Mouse (Mus musculus) embryonic facial prominence, embryonic 12.5 days (tissue): ENCODE data around the gene Ndufa11. TPM values are rescaled to one million over a fixed set of nuclear protein-coding genes. Genes with fewer than 3 reads are reported as not detected.

ENCODE experiments used
- ATAC-seq: fragments of 200-750 bp; cut with Nextera tagmentation; 2 replicates; pipeline ENCODE4 v1.8.0; 2017; ENCODE audit not compliant: insufficient number of reproducible peaks, insufficient read depth, low FRiP score, low TSS enrichment
- H3K27ac ChIP-seq: fragments of 300-500 bp; sonication (generic); 2 replicates; pipeline ENCODE4 v1.5.1; 2016; ENCODE audit warnings: mild to moderate bottlenecking
- H3K27me3 ChIP-seq: fragments of 300-500 bp; sonication (generic); 2 replicates; pipeline ENCODE4 v1.6.1; 2016; ENCODE audit warnings: mild to moderate bottlenecking, moderate library complexity
- H3K36me3 ChIP-seq: fragments of 300-500 bp; sonication (generic); 2 replicates; pipeline ENCODE4 v1.6.1; 2016; ENCODE audit warnings: mild to moderate bottlenecking
- H3K4me1 ChIP-seq: fragments of 300-500 bp; sonication (generic); 2 replicates; pipeline ENCODE4 v1.6.1; 2016
- H3K4me2 ChIP-seq: fragments of 300-500 bp; sonication (generic); replicated peaks from 2 replicates; pipeline ENCODE4 v1.6.1; 2016; ENCODE audit warnings: mild to moderate bottlenecking, moderate library complexity
- H3K4me3 ChIP-seq: fragments of 300-500 bp; sonication (generic); 2 replicates; pipeline ENCODE4 v1.5.1; 2016; ENCODE audit warnings: mild to moderate bottlenecking
- H3K9ac ChIP-seq: fragments of 300-500 bp; sonication (generic); 2 replicates; pipeline ENCODE4 v1.6.1; 2016; ENCODE audit warnings: mild to moderate bottlenecking, moderate library complexity
- H3K9me3 ChIP-seq: fragments of 300-500 bp; sonication (generic); 2 replicates; pipeline ENCODE4 v1.6.1; 2016; ENCODE audit warnings: mild to moderate bottlenecking, moderate library complexity
- WGBS: fragments of 180-500 bp; shearing (Covaris S2); methylation state at CpG from one replicate; pipeline ENCODE4 v1.1.7; 2016; 5-methylcytosine and 5-hydroxymethylcytosine counted together
- polyA plus RNA-seq: library from polyadenylated mRNA; unstranded; fragments of >200 nt; fragmentation: Nextera tagmentation; extraction: Ambion mirVana; gene quantifications from 2 replicates; pipeline ENCODE4 v1.2.1, GENCODE M21; 2016

Ndufa11 gene
- polyA plus RNA-seq, 1 experiment from 2014 or later: 371 TPM

DNA sequence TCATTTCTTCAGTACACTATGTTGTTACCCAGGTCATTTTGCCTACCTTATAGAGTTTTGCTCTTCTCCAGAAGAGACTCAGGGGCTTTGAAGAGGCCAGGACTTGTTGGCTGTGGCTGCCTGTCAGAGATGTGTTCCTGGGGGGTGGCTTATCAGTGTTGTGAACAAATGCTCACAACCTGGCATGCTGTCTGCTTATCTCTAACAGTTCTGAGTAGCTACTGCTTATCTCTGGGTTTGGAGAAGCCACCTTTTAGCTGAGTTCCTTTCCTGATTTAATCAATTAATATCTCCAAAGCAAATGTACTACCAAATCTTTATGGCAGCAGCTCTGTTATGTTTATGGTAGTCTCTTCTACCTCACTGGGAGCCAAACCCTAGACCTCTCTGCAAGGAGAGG, 29.5 kb upstream of the Ndufa11 start:
- Histone ChIP-seq H3K4me3 (no peak overlapping the region), H3K4me2 (no peak overlapping the region), H3K27ac (no peak overlapping the region), H3K36me3 (peaks cover 84% of the 10 kb centered on the region), H3K4me1 (0 out of 2 replicates have a peak, but pooled peaks cover 3% of the 10 kb centered on the region), H3K27me3 (no peaks in the 10 kb centered on the region), H3K9ac (no peak overlapping the region), H3K9me3 (no peaks in the 10 kb centered on the region)
- ATAC-seq: no peak

DNA sequence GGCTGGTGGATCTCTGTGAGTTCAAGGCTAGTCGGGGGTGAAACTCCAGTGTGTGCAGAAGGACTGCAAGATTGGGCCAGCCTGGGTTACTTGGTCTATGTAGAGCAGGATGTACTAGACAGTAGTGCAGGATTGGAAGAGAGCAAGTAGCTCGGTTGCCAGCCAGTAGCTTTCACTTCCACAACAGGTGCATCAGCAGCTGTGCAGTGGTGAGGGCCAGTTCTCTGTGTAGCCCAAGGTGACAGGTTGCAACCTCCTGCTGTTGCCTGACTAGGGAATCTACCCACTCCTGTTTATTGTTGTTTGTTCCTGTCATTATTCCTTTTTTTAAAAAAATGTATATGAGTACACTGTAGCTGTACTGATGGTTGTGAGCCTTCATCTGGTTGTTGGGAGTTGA, 28.9 kb upstream of the Ndufa11 start:
- Histone ChIP-seq H3K4me2 (no peak overlapping the region), H3K27me3 (no peaks in the 10 kb centered on the region), H3K27ac (no peak overlapping the region), H3K9ac (no peak overlapping the region), H3K4me1 (peaks cover 6% of the 10 kb centered on the region; the same call in 1 of the 2 replicates), H3K36me3 (peaks cover 88% of the 10 kb centered on the region), H3K4me3 (no peak overlapping the region), H3K9me3 (no peaks in the 10 kb centered on the region)
- 87% methylated on average over 2 of the region's 2 CpGs for WGBS
- ATAC-seq: no peak

- H3K36me3 ChIP-seq: peaks cover 96% of the 10 kb centered on the region
- peak overlapping the region; percentile 2; the same call in 1 of the 2 replicates for H3K27ac ChIP-seq
- WGBS: 80% methylated on average over 1 of the region's 1 CpGs
- H3K4me1 ChIP-seq: peaks cover 11% of the 10 kb centered on the region; the same call in 1 of the 2 replicates
- ATAC-seq: no peak
- H3K4me3 ChIP-seq: no peak overlapping the region
- H3K27me3 ChIP-seq: no peaks in the 10 kb centered on the region
- H3K4me2 ChIP-seq: no peak overlapping the region
- no peaks in the 10 kb centered on the region for H3K9me3 ChIP-seq
- no peak overlapping the region for H3K9ac ChIP-seq
Measured at GRCm38 (mm10) chr17:56693395-56693794, 24.2 kb upstream of the Ndufa11 start.

DNA sequence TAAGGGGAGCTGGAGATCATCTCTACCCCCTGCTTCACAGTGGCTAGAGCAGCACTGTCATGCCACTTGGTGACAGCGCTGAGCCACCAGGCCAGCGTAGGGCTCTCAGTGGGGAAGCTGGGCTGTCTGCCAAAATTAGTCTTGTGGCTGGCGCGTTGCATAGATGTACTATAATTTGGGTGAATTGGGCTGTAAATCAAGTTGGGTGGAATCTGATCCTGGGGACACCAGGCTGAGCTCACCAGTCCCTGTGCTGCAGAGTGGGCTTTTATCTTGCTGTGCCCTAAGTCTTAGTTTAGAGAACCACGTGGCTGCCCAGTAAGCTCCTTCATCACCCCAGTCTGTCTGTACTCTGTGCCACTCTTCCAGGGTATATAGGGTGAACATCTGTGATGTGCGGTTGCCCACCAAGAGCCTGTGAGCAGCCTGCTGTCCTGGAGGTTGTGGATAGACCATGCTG, 23.7 kb upstream of the Ndufa11 start:
- no peak overlapping the region for H3K4me3 ChIP-seq
- peaks cover 11% of the 10 kb centered on the region; the same call in 1 of the 2 replicates for H3K4me1 ChIP-seq
- ATAC-seq: no peak
- peaks cover 96% of the 10 kb centered on the region for H3K36me3 ChIP-seq
- no peak overlapping the region for H3K4me2 ChIP-seq
- 74% methylated on average over 6 of the region's 6 CpGs for WGBS
- no peaks in the 10 kb centered on the region for H3K27me3 ChIP-seq
- H3K9ac ChIP-seq: no peak overlapping the region
- no peaks in the 10 kb centered on the region for H3K9me3 ChIP-seq
- H3K27ac ChIP-seq: 0 out of 2 replicates have a peak overlapping the region, but pooled peaks have one; percentile 2

GRCm38 (mm10) chr17:56700451-56700850, 17.1 kb upstream of the Ndufa11 start:
- 81% methylated on average over 2 of the region's 2 CpGs for WGBS
- Histone ChIP-seq H3K36me3 (peaks cover 96% of the 10 kb centered on the region), H3K4me1 (no peaks in the 10 kb centered on the region), H3K9me3 (no peaks in the 10 kb centered on the region), H3K9ac (no peak overlapping the region), H3K4me2 (no peak overlapping the region), H3K27ac (no peak overlapping the region), H3K4me3 (no peak overlapping the region), H3K27me3 (no peaks in the 10 kb centered on the region)
- no peak for ATAC-seq

GRCm38 (mm10) chr17:56703038-56703437, 14.5 kb upstream of the Ndufa11 start:
- Histone ChIP-seq H3K4me2 (no peak overlapping the region), H3K9me3 (no peaks in the 10 kb centered on the region), H3K9ac (no peak overlapping the region), H3K4me3 (no peak overlapping the region), H3K4me1 (no peaks in the 10 kb centered on the region), H3K36me3 (peaks cover 96% of the 10 kb centered on the region), H3K27me3 (no peaks in the 10 kb centered on the region), H3K27ac (no peak overlapping the region)
- WGBS: 87% methylated on average over 4 of the region's 4 CpGs
- ATAC-seq: no peak

DNA sequence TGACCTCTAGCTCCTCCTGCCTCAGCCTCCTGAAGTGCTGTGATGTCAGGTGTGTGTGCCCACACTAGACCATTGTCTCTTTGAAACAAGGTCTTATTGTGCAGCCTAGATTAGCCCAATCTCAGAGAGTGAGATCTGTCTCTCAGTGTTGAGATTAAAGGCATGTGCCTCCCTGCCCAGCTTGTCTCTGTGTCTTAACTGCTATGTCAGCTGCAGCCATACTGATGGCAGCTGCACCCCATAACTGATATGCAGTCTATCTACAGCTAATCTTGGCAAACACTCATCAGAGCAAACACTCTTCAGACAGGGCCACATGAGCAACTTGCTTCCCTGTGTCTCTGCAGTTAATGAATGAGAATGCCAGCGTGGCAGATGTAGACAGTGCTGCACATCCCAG, 11.1 kb upstream of the Ndufa11 start:
- Histone ChIP-seq H3K4me2 (no peak overlapping the region), H3K36me3 (peaks cover 96% of the 10 kb centered on the region)

GRCm38 (mm10) chr17:56708692-56709091, 8.9 kb upstream of the Ndufa11 start:
- H3K9ac ChIP-seq: no peak overlapping the region
- H3K9me3 ChIP-seq: no peaks in the 10 kb centered on the region
- H3K4me1 ChIP-seq: no peaks in the 10 kb centered on the region
- ATAC-seq: no peak
- H3K4me2 ChIP-seq: no peak overlapping the region
- H3K27ac ChIP-seq: no peak overlapping the region
- no peak overlapping the region for H3K4me3 ChIP-seq
- 81% methylated on average over 4 of the region's 4 CpGs for WGBS
- H3K36me3 ChIP-seq: peaks cover 89% of the 10 kb centered on the region
- no peaks in the 10 kb centered on the region for H3K27me3 ChIP-seq

More for the DNA sequence above, 11.1 kb upstream of the Ndufa11 start:
- H3K27me3 ChIP-seq: no peaks in the 10 kb centered on the region
- no peak for ATAC-seq
- no peak overlapping the region for H3K9ac ChIP-seq
- H3K27ac ChIP-seq: no peak overlapping the region
- 89% methylated on average over 1 of the region's 1 CpGs for WGBS
- H3K9me3 ChIP-seq: no peaks in the 10 kb centered on the region
- H3K4me3 ChIP-seq: no peak overlapping the region
- no peaks in the 10 kb centered on the region for H3K4me1 ChIP-seq

DNA sequence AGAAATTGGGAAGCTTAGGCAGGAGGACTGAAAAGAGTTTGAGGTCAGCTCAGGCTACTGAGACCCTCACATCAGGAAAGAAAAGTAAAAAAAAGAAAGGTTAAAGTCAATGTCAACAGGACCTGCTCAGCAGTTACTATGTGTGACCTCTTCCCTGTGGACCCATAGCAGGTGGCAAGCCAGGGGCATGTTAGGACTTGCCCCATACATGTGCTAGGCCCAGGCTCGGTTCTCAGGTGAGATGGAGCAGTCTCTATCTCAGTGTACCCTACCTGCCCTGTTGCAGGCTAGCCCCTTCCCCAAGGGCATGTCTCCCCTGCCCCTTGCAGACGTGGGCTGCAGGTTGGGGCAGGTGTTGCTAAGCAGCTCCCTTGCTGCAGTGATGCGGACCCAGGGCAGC, 7.9 kb upstream of the Ndufa11 start:
- Histone ChIP-seq H3K36me3 (peaks cover 80% of the 10 kb centered on the region), H3K4me2 (no peak overlapping the region), H3K27me3 (no peaks in the 10 kb centered on the region), H3K9ac (no peak overlapping the region), H3K4me1 (no peaks in the 10 kb centered on the region), H3K27ac (no peak overlapping the region), H3K4me3 (no peak overlapping the region), H3K9me3 (no peaks in the 10 kb centered on the region)
- 86% methylated on average over 3 of the region's 3 CpGs for WGBS
- no peak for ATAC-seq

- no peak overlapping the region for H3K4me3 ChIP-seq
- H3K4me1 ChIP-seq: peaks cover 21% of the 10 kb centered on the region
- no peak for ATAC-seq
- no peaks in the 10 kb centered on the region for H3K9me3 ChIP-seq
- H3K36me3 ChIP-seq: peaks cover 24% of the 10 kb centered on the region
- WGBS: 62% methylated on average over 11 of the region's 11 CpGs
- peak overlapping the region; percentile 78; the same call in 1 of the 2 replicates for H3K4me2 ChIP-seq
- peak overlapping the region; percentile 67; the same call in 1 of the 2 replicates for H3K9ac ChIP-seq
- no peak overlapping the region for H3K27ac ChIP-seq
- no peaks in the 10 kb centered on the region for H3K27me3 ChIP-seq
Measured at GRCm38 (mm10) chr17:56715360-56715759, 2.2 kb upstream of the Ndufa11 start.

DNA sequence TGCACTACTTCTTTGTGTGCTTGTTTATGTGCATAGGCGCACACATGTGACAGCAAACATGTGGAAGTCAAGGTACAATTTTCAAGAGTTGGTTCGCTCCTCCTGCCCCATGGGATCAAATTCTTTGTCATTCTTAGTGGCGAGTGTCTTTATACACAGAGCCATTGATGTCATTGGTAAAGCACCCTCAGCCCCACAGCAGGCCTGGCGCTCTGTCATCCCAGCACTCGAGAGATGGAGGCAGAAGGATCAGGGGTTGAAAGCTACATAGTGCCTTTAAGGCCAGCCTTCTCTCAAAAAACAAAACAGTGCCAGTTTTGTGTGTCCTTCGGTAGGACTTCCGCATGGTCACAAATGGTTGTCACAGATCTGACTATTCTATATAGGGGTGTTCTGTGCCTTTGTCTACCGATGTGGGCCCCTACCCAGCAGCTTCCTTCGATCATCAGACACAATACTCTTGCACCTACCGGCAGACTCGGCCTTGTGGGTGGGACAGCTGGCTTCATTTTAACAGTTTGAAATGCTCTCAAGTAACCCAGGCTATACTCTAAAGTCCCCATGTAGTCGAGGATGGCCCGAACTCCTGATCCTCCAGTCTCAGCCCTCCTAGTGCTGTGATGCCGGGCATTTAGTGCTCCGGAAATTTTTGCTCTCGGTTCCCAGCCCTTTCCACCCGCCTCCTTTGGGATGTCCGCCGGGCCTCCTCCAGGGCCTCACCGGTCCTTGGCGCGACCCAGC, 1.5 kb upstream of the Ndufa11 start:
- peak overlapping the region; percentile 69 for H3K27ac ChIP-seq
- H3K9me3 ChIP-seq: no peaks in the 10 kb centered on the region
- H3K27me3 ChIP-seq: no peaks in the 10 kb centered on the region
- peak overlapping the region; percentile 78 for H3K4me2 ChIP-seq
- ATAC-seq: no peak
- peaks cover 21% of the 10 kb centered on the region for H3K4me1 ChIP-seq
- peak overlapping the region; percentile 75 for H3K4me3 ChIP-seq
- H3K9ac ChIP-seq: peak overlapping the region; percentile 67
- H3K36me3 ChIP-seq: peaks cover 20% of the 10 kb centered on the region
- 23% methylated on average over 22 of the region's 22 CpGs for WGBS

DNA sequence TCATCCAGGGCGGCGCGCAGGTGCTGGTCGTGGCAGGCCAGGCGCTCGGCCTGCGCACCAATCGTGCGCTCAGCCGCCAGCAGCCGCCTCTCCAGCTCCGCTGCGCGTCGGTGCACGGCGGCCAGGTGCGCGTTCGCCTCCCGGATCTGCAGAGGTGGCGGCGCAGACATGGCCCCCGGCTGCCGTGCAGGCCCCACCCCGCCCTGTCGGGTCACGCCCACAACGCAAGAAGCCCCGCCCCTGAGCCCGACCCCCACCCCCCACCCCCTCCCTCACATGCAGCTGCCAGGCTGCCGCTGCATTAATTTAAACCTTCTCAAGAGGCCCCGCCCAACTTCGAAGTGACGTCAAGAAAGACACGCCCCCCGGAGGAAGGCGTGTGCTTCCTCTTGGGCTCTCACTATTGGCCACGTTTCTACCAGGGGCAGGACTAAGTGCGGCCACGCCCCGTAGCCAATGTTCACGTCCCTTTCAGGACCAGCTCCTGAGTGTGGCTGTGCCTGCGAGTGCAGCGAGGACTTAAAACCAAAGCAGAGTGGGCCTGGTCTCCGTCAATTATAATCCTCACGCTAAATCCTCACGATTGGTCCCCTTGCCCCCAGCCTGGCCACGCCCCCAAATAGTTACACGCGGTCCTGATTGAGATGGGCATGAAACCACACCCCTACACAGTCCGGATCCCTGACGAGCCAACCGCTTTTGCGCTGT, 758 bp upstream of the Ndufa11 start:
- Histone ChIP-seq H3K4me2 (peak overlapping the region; percentile 78), H3K27ac (peak overlapping the region; percentile 69), H3K9me3 (no peaks in the 10 kb centered on the region), H3K9ac (peak overlapping the region; percentile 88), H3K27me3 (no peaks in the 10 kb centered on the region), H3K4me1 (peaks cover 21% of the 10 kb centered on the region), H3K36me3 (peaks cover 20% of the 10 kb centered on the region), H3K4me3 (peak overlapping the region; percentile 75)
- under 1% methylated on average over 55 of the region's 55 CpGs for WGBS
- peak; percentile 93 for ATAC-seq
